8 mouse cellular contexts compared by ENCODE assay signal in the genomic region with DNA sequence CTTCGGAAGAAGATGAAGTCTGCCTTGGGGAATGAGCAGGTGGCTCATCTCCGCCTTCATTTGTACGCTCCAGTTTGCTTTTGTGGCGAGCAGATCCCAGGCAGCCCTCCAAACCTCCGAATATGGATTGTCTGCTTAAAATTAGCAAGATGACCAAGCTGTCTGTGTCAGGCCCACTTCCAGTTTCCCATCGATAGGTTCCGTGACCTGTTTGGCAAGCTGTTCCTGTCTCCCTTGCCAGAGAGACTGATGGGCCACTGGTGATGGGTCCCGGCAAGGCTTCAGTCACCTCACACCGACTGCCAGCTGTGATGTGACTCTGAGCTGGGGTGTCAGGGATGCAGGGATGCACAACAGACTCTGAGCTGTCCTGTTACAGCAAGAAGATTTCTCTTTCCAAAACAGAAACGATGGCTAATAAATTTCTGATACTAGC.
DNase-seq lines count a peak whose midpoint lies in the region; ATAC-seq lines count a peak whose summit lies in the region.

No protein-coding gene starts in this region.

- no peaks in the 10 kb centered on the region for H3K27me3 ChIP-seq in hindbrain, embryonic 15.5 days
- H3K27me3 ChIP-seq in hindbrain, embryonic 13.5 days, result no peaks in the 10 kb centered on the region
- H3K27me3 ChIP-seq in intestine, embryonic 15.5 days (replicated peaks), result no peaks in the 10 kb centered on the region
- H3K27me3 ChIP-seq in limb, embryonic 13.5 days, result no peaks in the 10 kb centered on the region

- H3K4me1 ChIP-seq in hindbrain, embryonic 15.5 days (replicated peaks), result peaks cover 7% of the 10 kb centered on the region; the same call in 1 of the 2 replicates
- H3K4me1 ChIP-seq in hindbrain, embryonic 13.5 days (replicated peaks), result peaks cover 26% of the 10 kb centered on the region
- peaks cover 21% of the 10 kb centered on the region; the same call in 1 of the 2 replicates for H3K4me1 ChIP-seq in intestine, embryonic 15.5 days (replicated peaks)
- H3K4me1 ChIP-seq in limb, embryonic 13.5 days, result peaks cover 12% of the 10 kb centered on the region

- no peak overlapping the region for H3K27ac ChIP-seq in hindbrain, embryonic 15.5 days (replicated peaks)
- no peak overlapping the region for H3K27ac ChIP-seq in hindbrain, embryonic 13.5 days
- H3K27ac ChIP-seq in intestine, embryonic 15.5 days, result peak overlapping the region; percentile 69
- H3K27ac ChIP-seq in limb, embryonic 13.5 days, result 0 out of 2 replicates have a peak overlapping the region, but pooled peaks have one; percentile 16

- H3K9ac ChIP-seq in hindbrain, embryonic 15.5 days, result no peak overlapping the region
- no peak overlapping the region for H3K9ac ChIP-seq in hindbrain, embryonic 13.5 days
- no peak overlapping the region for H3K9ac ChIP-seq in intestine, embryonic 15.5 days
- no peak overlapping the region for H3K9ac ChIP-seq in limb, embryonic 13.5 days

- H3K9me3 ChIP-seq in hindbrain, embryonic 15.5 days, result no peaks in the 10 kb centered on the region
- H3K9me3 ChIP-seq in hindbrain, embryonic 13.5 days, result no peaks in the 10 kb centered on the region
- H3K9me3 ChIP-seq in intestine, embryonic 15.5 days, result no peaks in the 10 kb centered on the region
- H3K9me3 ChIP-seq in limb, embryonic 13.5 days, result no peaks in the 10 kb centered on the region

- no peak overlapping the region for H3K4me2 ChIP-seq in hindbrain, embryonic 15.5 days
- no peak overlapping the region for H3K4me2 ChIP-seq in hindbrain, embryonic 13.5 days
- no peak overlapping the region; the same call in 1 of the 2 replicates for H3K4me2 ChIP-seq in intestine, embryonic 15.5 days (replicated peaks)
- no peak overlapping the region for H3K4me2 ChIP-seq in limb, embryonic 13.5 days (replicated peaks)

- H3K36me3 ChIP-seq in hindbrain, embryonic 15.5 days, result no peaks in the 10 kb centered on the region
- H3K36me3 ChIP-seq in hindbrain, embryonic 13.5 days, result no peaks in the 10 kb centered on the region
- H3K36me3 ChIP-seq in intestine, embryonic 15.5 days, result no peaks in the 10 kb centered on the region
- no peaks in the 10 kb centered on the region for H3K36me3 ChIP-seq in limb, embryonic 13.5 days

- 37% methylated on average over 10 of the region's 10 CpGs for WGBS in hindbrain, embryonic 15.5 days
- WGBS in hindbrain, embryonic 13.5 days, result 49% methylated on average over 10 of the region's 10 CpGs
- 42% methylated on average over 10 of the region's 10 CpGs for WGBS in intestine, embryonic 15.5 days
- WGBS in limb, embryonic 13.5 days, result 44% methylated on average over 10 of the region's 10 CpGs

- peak; percentile 59; the same call in 1 of the 2 replicates for ATAC-seq in hindbrain, embryonic 15.5 days (ENCODE audit: low FRiP score, low read depth)
- no peak for ATAC-seq in hindbrain, embryonic 13.5 days (ENCODE audit: low FRiP score)
- 0 out of 2 replicates have a peak, but pooled peaks have one; percentile 24 for ATAC-seq in intestine, embryonic 15.5 days
- no peak for ATAC-seq in limb, embryonic 13.5 days (ENCODE audit: low FRiP score, low read depth)
- ATAC-seq in megakaryocyte progenitor cell, adult 5-6 weeks (replicated peaks; ENCODE audit: poor library complexity), result no peak

- no peak overlapping the region for H3K4me3 ChIP-seq in hindbrain, embryonic 15.5 days
- H3K4me3 ChIP-seq in hindbrain, embryonic 13.5 days, result no peak overlapping the region
- no peak overlapping the region for H3K4me3 ChIP-seq in intestine, embryonic 15.5 days (replicated peaks)
- no peak overlapping the region for H3K4me3 ChIP-seq in limb, embryonic 13.5 days

- DNase-seq in cerebellum, postnatal 14 days, result peak; percentile 91 to 93
- peak; percentile 18 for DNase-seq in skeletal muscle tissue, adult 2 months (ENCODE audit: low read depth, low spot score)
- no peak for DNase-seq in spleen, adult 12 weeks (ENCODE audit: low spot score)

Comparison
In these comparisons a context has a peak if more than half of its experiments do, and no peak if none do; other contexts are left out.
1. ATAC-seq: peak in hindbrain, embryonic 15.5 days (single experiment) and intestine, embryonic 15.5 days (single experiment); none in hindbrain, embryonic 13.5 days (single experiment), limb, embryonic 13.5 days (single experiment) and megakaryocyte progenitor cell, adult 5-6 weeks (single experiment).
2. H3K27ac ChIP-seq: peak in intestine, embryonic 15.5 days (single experiment) and limb, embryonic 13.5 days (single experiment); none in hindbrain, embryonic 15.5 days (single experiment) and hindbrain, embryonic 13.5 days (single experiment).